Mouse (Mus musculus): Measurements from ENCODE around the gene Zfp385b.

GRCm38 (mm10) chr2:77813029-77813428 is 6.4 kb downstream of the Zfp385b start:
- TF ChIP-seq POLR2A (IDR thresholded peaks at IDR 0.05; ENCODE audit: control insufficient read depth, low read depth, low read length) (no peak), CTCF (IDR thresholded peaks at IDR 0.05; ENCODE audit: control insufficient read depth, insufficient read depth, insufficient replicate concordance, low read depth, low read length) (no peak)
